Mouse (Mus musculus) MEL (cell line): ENCODE measurements around the gene Hs1bp3. TPM values are rescaled to one million over a fixed set of nuclear protein-coding genes. Genes with fewer than 3 reads are reported as not detected.

Source experiments
- DNase-seq: peaks from one replicate; pipeline ENCODE4 v3.0.0; 2011; ENCODE audit warnings: low read depth, low spot score
- H3K27ac ChIP-seq: 2 replicates; pipeline ENCODE4 v1.5.1; 2012; ENCODE audit warnings: low read depth, mild to moderate bottlenecking, control low read depth, low read length, moderate library complexity; ENCODE audit not compliant: control insufficient read depth
- H3K27me3 ChIP-seq, 2 experiments: fragments of 150-350 bp in 1 of 2; sonication (generic) in 1 of 2; 2 replicates each; pipeline ENCODE4 v1.6.1; 2012; ENCODE audit warnings: low read length in 2 of 2, mild to moderate bottlenecking in 2 of 2, improper control_type of control experiment in 1 of 2, moderate library complexity in 1 of 2; ENCODE audit not compliant: insufficient read depth in 2 of 2, control insufficient read depth in 1 of 2
- H3K36me3 ChIP-seq, 2 experiments: 2 replicates each; pipeline ENCODE4 v1.6.1; 2012 to 2014; ENCODE audit warnings: low read length in 2 of 2, improper control_type of control experiment in 1 of 2, inconsistent platforms in 1 of 2, mild to moderate bottlenecking in 1 of 2; ENCODE audit not compliant: insufficient read depth in 2 of 2, control insufficient read depth in 1 of 2
- H3K4me1 ChIP-seq, 2 experiments: fragments of 150-350 bp in 1 of 2; sonication (generic) in 1 of 2; 2 replicates each; pipeline ENCODE4 v1.6.1; 2012; ENCODE audit warnings: low read length in 2 of 2, improper control_type of control experiment in 1 of 2, mild to moderate bottlenecking in 1 of 2; ENCODE audit not compliant: insufficient read depth in 2 of 2, control insufficient read depth in 1 of 2
- H3K4me3 ChIP-seq, 2 experiments: fragments of 150-350 bp in 1 of 2; sonication (generic) in 1 of 2; 2 replicates each; pipeline ENCODE4 v1.5.1; 2012; ENCODE audit warnings: low read depth in 2 of 2, low read length in 2 of 2, mild to moderate bottlenecking in 2 of 2, moderate library complexity in 2 of 2, control low read depth in 1 of 2, improper control_type of control experiment in 1 of 2; ENCODE audit not compliant: control insufficient read depth in 1 of 2, insufficient read depth in 1 of 2
- H3K79me2 ChIP-seq: 2 replicates; pipeline ENCODE4 v1.6.1; 2012; ENCODE audit warnings: mild to moderate bottlenecking, low read length, moderate library complexity; ENCODE audit not compliant: control insufficient read depth, poor library complexity, insufficient read depth
- H3K9ac ChIP-seq: 2 replicates; pipeline ENCODE4 v1.6.1; 2012; ENCODE audit warnings: low read depth, mild to moderate bottlenecking, control low read depth, low read length, moderate library complexity; ENCODE audit not compliant: control insufficient read depth, poor library complexity, severe bottlenecking
- H3K9me3 ChIP-seq: fragments of 150-350 bp; sonication (generic); replicated peaks from 2 replicates; pipeline ENCODE4 v1.6.1; 2012; ENCODE audit warnings: mild to moderate bottlenecking, low read length, improper control_type of control experiment, moderate library complexity; ENCODE audit not compliant: insufficient read depth
- BHLHE40 ChIP-seq: IDR thresholded peaks from 2 replicates; pipeline ENCODE4 v1.6.1; 2012; ENCODE audit warnings: low read depth, mild to moderate bottlenecking, inconsistent platforms, low read length, improper control_type of control experiment, borderline replicate concordance
- CHD2 ChIP-seq: IDR thresholded peaks from 2 replicates; pipeline ENCODE4 v1.6.1; 2011; ENCODE audit warnings: low read length, improper control_type of control experiment
- CTCF ChIP-seq, 3 experiments: IDR thresholded peaks in 2 of 3; conservative IDR thresholded peaks in 1 of 3; 2 replicates each; pipeline ENCODE4 v1.5.1; 2011 to 2012; ENCODE audit warnings: low read length in 3 of 3, low read depth in 2 of 3, mild to moderate bottlenecking in 2 of 3, improper control_type of control experiment in 1 of 3, inconsistent platforms in 1 of 3, mixed read lengths in 1 of 3, moderate library complexity in 1 of 3; ENCODE audit not compliant: control insufficient read depth in 1 of 3, insufficient read depth in 1 of 3, poor library complexity in 1 of 3, severe bottlenecking in 1 of 3
- ETS1 ChIP-seq: IDR thresholded peaks from 2 replicates; pipeline ENCODE4 v1.6.1; 2012; ENCODE audit warnings: low read depth, mild to moderate bottlenecking, inconsistent platforms, low read length, improper control_type of control experiment, moderate library complexity
- GABPA ChIP-seq: IDR thresholded peaks from 2 replicates; pipeline ENCODE4 v1.6.1; 2012; ENCODE audit warnings: low read depth, mild to moderate bottlenecking, inconsistent platforms, low read length, improper control_type of control experiment, moderate library complexity
- GATA1 ChIP-seq: IDR thresholded peaks from 2 replicates; pipeline ENCODE4 v1.6.1; 2011; ENCODE audit warnings: low read depth, low read length, improper control_type of control experiment
- JUND ChIP-seq: IDR thresholded peaks from 2 replicates; pipeline ENCODE4 v1.6.1; 2011; ENCODE audit warnings: low read depth, mild to moderate bottlenecking, improper control_type of control experiment, low read length
- MAFK ChIP-seq: IDR thresholded peaks from 2 replicates; pipeline ENCODE4 v1.6.1; 2011; ENCODE audit warnings: low read depth, mild to moderate bottlenecking, low read length, improper control_type of control experiment, borderline replicate concordance
- MXI1 ChIP-seq: IDR thresholded peaks from 2 replicates; pipeline ENCODE4 v1.6.1; 2011; ENCODE audit warnings: mild to moderate bottlenecking, low read depth, low read length, improper control_type of control experiment
- NRF1 ChIP-seq: IDR thresholded peaks from 2 replicates; pipeline ENCODE4 v1.6.1; 2014; ENCODE audit warnings: low read depth, mild to moderate bottlenecking, inconsistent platforms, low read length, improper control_type of control experiment, moderate library complexity; ENCODE audit not compliant: poor library complexity, insufficient read depth, severe bottlenecking
- POLR2A ChIP-seq, 2 experiments: IDR thresholded peaks; 2 replicates each; pipeline ENCODE4 v1.6.1; 2011 to 2012; ENCODE audit warnings: low read length in 2 of 2, mild to moderate bottlenecking in 2 of 2, control low read depth in 1 of 2, improper control_type of control experiment in 1 of 2, low read depth in 1 of 2, moderate library complexity in 1 of 2; ENCODE audit not compliant: control insufficient read depth in 1 of 2, insufficient read depth in 1 of 2, poor library complexity in 1 of 2
- POLR2AphosphoS2 ChIP-seq: IDR thresholded peaks from 2 replicates; pipeline ENCODE4 v1.6.1; 2011; ENCODE audit warnings: low read length, improper control_type of control experiment
- POLR2AphosphoS5 ChIP-seq: IDR thresholded peaks from 2 replicates; pipeline ENCODE4 v1.6.1; 2012; ENCODE audit warnings: low read depth, borderline replicate concordance, mild to moderate bottlenecking, inconsistent platforms, low read length, moderate library complexity, mixed read lengths
- RCOR1 ChIP-seq: IDR thresholded peaks from 2 replicates; pipeline ENCODE4 v1.6.1; 2012; ENCODE audit warnings: low read depth, mild to moderate bottlenecking, inconsistent platforms, low read length, improper control_type of control experiment
- SIN3A ChIP-seq: IDR thresholded peaks from 2 replicates; pipeline ENCODE4 v1.6.1; 2012; ENCODE audit warnings: low read length, improper control_type of control experiment, inconsistent platforms
- TAL1 ChIP-seq: IDR thresholded peaks from 2 replicates; pipeline ENCODE4 v1.6.1; 2012; ENCODE audit warnings: mild to moderate bottlenecking, inconsistent platforms, low read length, moderate library complexity, mixed read lengths
- TBP ChIP-seq: IDR thresholded peaks from 2 replicates; pipeline ENCODE4 v1.8.0; 2011; ENCODE audit warnings: low read depth, low read length, improper control_type of control experiment
- TCF12 ChIP-seq: IDR thresholded peaks from 2 replicates; pipeline ENCODE4 v1.6.1; 2014; ENCODE audit warnings: low read depth, mild to moderate bottlenecking, inconsistent platforms, low read length, improper control_type of control experiment, moderate library complexity
- ZKSCAN1 ChIP-seq: IDR thresholded peaks from 2 replicates; pipeline ENCODE4 v1.6.1; 2012; ENCODE audit warnings: low read depth, mild to moderate bottlenecking, inconsistent platforms, low read length, improper control_type of control experiment, moderate library complexity
- ZMIZ1 ChIP-seq: IDR thresholded peaks from 2 replicates; pipeline ENCODE4 v1.6.1; 2012; ENCODE audit warnings: low read depth, mild to moderate bottlenecking, inconsistent platforms, low read length, improper control_type of control experiment, moderate library complexity
- ZNF384 ChIP-seq: IDR thresholded peaks from 2 replicates; pipeline ENCODE4 v1.6.1; 2012; ENCODE audit warnings: low read depth, mild to moderate bottlenecking, inconsistent platforms, low read length, improper control_type of control experiment
- polyA plus RNA-seq, 2 experiments: library from polyadenylated mRNA; stranded (reverse) in 1 of 2; unstranded in 1 of 2; fragments of >175 nt in 1 of 2; fragments of >200 nt in 1 of 2; gene quantifications; 2 replicates each; pipeline versions ENCODE4 v1.2.1 to v1.2.4; 2012; ENCODE audit warnings: low replicate concordance in 2 of 2, low read depth in 1 of 2; ENCODE audit not compliant: insufficient read length in 2 of 2, insufficient read depth in 1 of 2, missing spikeins in 1 of 2
- total RNA-seq: library from RNA; depleted of rRNA; stranded (reverse); fragments of 300-350 nt; gene quantifications from 2 replicates; pipeline ENCODE4 v1.2.3, GENCODE M21; 2012

Hs1bp3 gene
- total and polyA plus RNA-seq, 3 experiments, result 4.7 to 17.4 TPM; not detected in 1

DNA sequence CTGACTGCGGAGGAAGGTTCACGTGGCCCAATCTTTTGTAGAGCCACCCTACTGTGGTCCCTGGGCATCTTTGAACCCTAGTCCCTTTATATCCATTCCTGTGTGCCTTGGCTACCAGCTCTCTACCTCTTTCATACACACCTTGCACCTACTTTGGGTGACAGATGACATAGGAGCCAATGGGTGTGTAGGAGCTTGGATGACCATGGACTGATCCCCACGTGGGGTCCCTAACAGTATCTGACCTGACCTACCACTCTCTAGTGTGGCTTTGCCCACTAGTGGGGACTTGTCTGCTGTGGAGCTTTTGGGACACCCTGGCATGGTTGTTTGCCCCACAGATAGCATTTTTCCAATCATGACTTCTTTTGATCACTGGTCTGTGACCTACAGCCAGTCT is 30.1 kb downstream of the Hs1bp3 start:
- Histone ChIP-seq H3K9me3 (no peaks in the 10 kb centered on the region), H3K4me3 (no peak overlapping the region), H3K36me3 (no peaks in the 10 kb centered on the region), H3K9ac (no peak overlapping the region), H3K27me3 (no peaks in the 10 kb centered on the region), H3K79me2 (no peaks in the 10 kb centered on the region), H3K4me1 (no peaks in the 10 kb centered on the region), H3K27ac (no peak overlapping the region)
- no peak for DNase-seq
- TF ChIP-seq CHD2 (no peak), CTCF (IDR thresholded peaks at IDR 0.05 in 2 of 3, conservative IDR thresholded peaks at IDR 0.05 in 1 of 3; ENCODE audit: control insufficient read depth in 1 of 3, insufficient read depth in 1 of 3, low read depth in 2 of 3, low read length in 3 of 3, poor library complexity in 1 of 3, severe bottlenecking in 1 of 3) (no peak), MAFK (no peak), GATA1 (no peak), TBP (no peak), JUND (no peak), GABPA (no peak), TCF12 (no peak), ETS1 (no peak), POLR2AphosphoS2 (no peak), ZMIZ1 (no peak), NRF1 (no peak), ZKSCAN1 (no peak), POLR2AphosphoS5 (no peak), MXI1 (no peak)

DNA sequence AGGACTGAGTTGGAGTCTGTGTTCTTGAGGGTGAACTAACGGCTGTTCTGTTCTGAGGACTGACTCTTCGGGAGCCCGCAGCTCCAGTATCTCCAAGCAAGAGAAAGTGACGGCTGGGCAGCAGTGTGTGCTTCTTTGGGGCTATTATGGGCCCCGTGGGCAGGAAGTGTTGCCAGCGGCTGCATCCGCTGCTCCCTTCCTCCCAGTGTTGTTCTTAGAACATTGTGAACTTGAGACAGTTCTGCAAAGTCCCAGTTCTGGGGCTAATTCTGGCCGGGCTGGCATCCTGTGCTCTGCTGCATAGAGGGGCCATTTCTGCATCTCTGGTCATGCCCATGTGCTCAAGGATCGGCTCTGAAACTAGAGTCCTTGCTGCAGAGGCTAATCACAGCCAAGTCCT is 31.7 kb downstream of the Hs1bp3 start:
- no peak for DNase-seq
- Histone ChIP-seq H3K4me1 (no peaks in the 10 kb centered on the region), H3K9ac (no peak overlapping the region)

More for the DNA sequence above, 31.7 kb downstream of the Hs1bp3 start:
- peaks cover 0 to 2% of the 10 kb centered on the region in 2 experiments; a peak in 2 of 4 replicates for H3K27me3 ChIP-seq
- no peak overlapping the region for H3K4me3 ChIP-seq
- no peak overlapping the region for H3K27ac ChIP-seq
- no peaks in the 10 kb centered on the region for H3K36me3 ChIP-seq
- no peaks in the 10 kb centered on the region for H3K9me3 ChIP-seq
- TF ChIP-seq POLR2A (IDR thresholded peaks at IDR 0.05; ENCODE audit: control insufficient read depth in 1 of 2, insufficient read depth in 1 of 2, low read depth in 1 of 2, low read length in 2 of 2, poor library complexity in 1 of 2), result no peak
- TF ChIP-seq JUND, result no peak
- no peak for TF ChIP-seq CHD2
- no peak for TF ChIP-seq ETS1
- no peak for TF ChIP-seq SIN3A
- no peak for TF ChIP-seq ZNF384
- TF ChIP-seq BHLHE40, result no peak
- no peak for TF ChIP-seq TAL1
- no peak for TF ChIP-seq RCOR1
- no peaks in the 10 kb centered on the region for H3K79me2 ChIP-seq
